Mouse (Mus musculus) heart, embryonic 16.5 days (tissue): ENCODE measurements around the gene Gapdh. TPM values are rescaled to one million over a fixed set of nuclear protein-coding genes. Genes with fewer than 3 reads are reported as not detected.

Experiments used
- ATAC-seq: fragments of 200-750 bp; cut with Nextera tagmentation; replicated peaks from 2 replicates; pipeline ENCODE4 v1.8.0; 2017; ENCODE audit warnings: moderate number of reproducible peaks; ENCODE audit not compliant: insufficient read depth, low FRiP score; ENCODE audit errors: extremely low read depth
- H3K27ac ChIP-seq: fragments of 300-500 bp; sonication (generic); 2 replicates; pipeline ENCODE4 v1.5.1; 2014; ENCODE audit warnings: mild to moderate bottlenecking, low read length, control low read depth, moderate library complexity
- H3K27me3 ChIP-seq: fragments of 300-500 bp; sonication (generic); 2 replicates; pipeline ENCODE4 v1.6.1; 2014; ENCODE audit warnings: low read length, mixed read lengths; ENCODE audit not compliant: control insufficient read depth, insufficient read depth
- H3K36me3 ChIP-seq: fragments of 300-500 bp; sonication (generic); 2 replicates; pipeline ENCODE4 v1.6.1; 2014; ENCODE audit not compliant: control insufficient read depth, insufficient read depth
- H3K4me1 ChIP-seq: fragments of 300-500 bp; sonication (generic); 2 replicates; pipeline ENCODE4 v1.6.1; 2014; ENCODE audit warnings: low read length, mixed read lengths; ENCODE audit not compliant: control insufficient read depth, insufficient read depth
- H3K4me2 ChIP-seq: fragments of 300-500 bp; sonication (generic); 2 replicates; pipeline ENCODE4 v1.6.1; 2014; ENCODE audit warnings: low read depth, mild to moderate bottlenecking, control low read depth, low read length
- H3K4me3 ChIP-seq: fragments of 300-500 bp; sonication (generic); 2 replicates; pipeline ENCODE4 v1.5.1; 2014; ENCODE audit warnings: mild to moderate bottlenecking, control low read depth, low read length
- H3K9ac ChIP-seq: fragments of 300-500 bp; sonication (generic); 2 replicates; pipeline ENCODE4 v1.6.1; 2014; ENCODE audit warnings: low read length, control low read depth
- H3K9me3 ChIP-seq: fragments of 300-500 bp; sonication (generic); replicated peaks from 2 replicates; pipeline ENCODE4 v1.6.1; 2016; ENCODE audit warnings: low read length; ENCODE audit not compliant: control insufficient read depth
- WGBS: fragments of 180-500 bp; shearing (Covaris S2); extraction: QIAGEN DNeasy Blood & Tissue Kit; methylation state at CpG from one replicate; pipeline ENCODE4 v1.1.7; 2014; 5-methylcytosine and 5-hydroxymethylcytosine counted together
- polyA plus RNA-seq: library from polyadenylated mRNA; unstranded; fragments of >200 nt; fragmentation: Nextera tagmentation; extraction: Ambion mirVana; gene quantifications from 2 replicates; pipeline ENCODE4 v1.2.1, GENCODE M21; 2015

The Gapdh gene
- polyA plus RNA-seq, 1 experiment from 2014 or later: 3,677 TPM

DNA sequence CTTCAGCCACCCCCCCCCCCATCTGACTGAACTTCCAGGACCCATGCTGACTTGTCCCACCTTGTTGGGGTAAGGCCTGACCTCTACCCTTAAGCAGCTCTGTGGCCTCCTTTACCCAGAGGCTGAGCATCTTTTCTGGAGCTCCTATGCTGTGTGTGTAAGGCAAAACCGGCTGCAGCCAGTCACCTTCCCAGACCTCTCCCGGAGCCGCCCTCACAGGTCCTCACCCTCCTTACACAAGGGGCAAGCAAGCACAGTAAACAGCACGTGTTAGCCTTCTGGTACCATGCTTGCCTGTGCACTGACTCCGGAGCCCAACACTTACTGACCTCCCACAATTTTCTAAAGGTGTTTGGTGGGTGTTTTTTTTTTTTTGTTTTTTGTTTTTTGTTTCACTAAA, 9.2 kb upstream of the Gapdh start:
- H3K27ac ChIP-seq: no peak overlapping the region
- no peak for ATAC-seq
- peaks cover 3% of the 10 kb centered on the region; the same call in 1 of the 2 replicates for H3K4me1 ChIP-seq
- peaks cover 92% of the 10 kb centered on the region for H3K36me3 ChIP-seq
- no peak overlapping the region for H3K4me2 ChIP-seq
- no peaks in the 10 kb centered on the region for H3K27me3 ChIP-seq
- no peaks in the 10 kb centered on the region for H3K9me3 ChIP-seq
- H3K9ac ChIP-seq: no peak overlapping the region
- H3K4me3 ChIP-seq: no peak overlapping the region
- 92% methylated on average over 5 of the region's 5 CpGs for WGBS

DNA sequence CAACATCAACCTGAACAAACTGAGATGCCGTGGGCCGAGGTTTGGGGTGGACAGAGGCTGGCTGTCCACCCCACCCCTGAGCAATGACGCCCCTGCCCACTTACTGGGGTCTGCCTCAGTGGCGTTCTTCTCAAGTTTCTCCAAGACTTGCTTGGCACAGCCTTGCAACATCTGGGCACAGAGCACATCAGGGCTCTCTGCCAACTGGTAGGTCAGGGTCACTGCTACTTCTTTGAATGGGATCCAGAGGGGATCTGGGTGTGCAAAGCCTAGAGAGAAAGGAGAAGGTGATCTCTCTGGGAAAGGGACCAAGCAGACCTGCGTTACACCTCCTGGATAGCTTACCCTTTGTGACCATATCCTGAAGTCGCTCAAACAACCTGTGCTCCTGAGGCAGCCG, 7.0 kb upstream of the Gapdh start:
- H3K4me1 ChIP-seq: peaks cover 3% of the 10 kb centered on the region; the same call in 1 of the 2 replicates
- WGBS: 88% methylated on average over 7 of the region's 7 CpGs
- peaks cover 93% of the 10 kb centered on the region for H3K36me3 ChIP-seq
- no peak overlapping the region for H3K9ac ChIP-seq
- no peaks in the 10 kb centered on the region for H3K27me3 ChIP-seq
- no peak overlapping the region for H3K4me3 ChIP-seq
- no peaks in the 10 kb centered on the region for H3K9me3 ChIP-seq
- no peak overlapping the region for H3K27ac ChIP-seq
- ATAC-seq: no peak
- no peak overlapping the region for H3K4me2 ChIP-seq

DNA sequence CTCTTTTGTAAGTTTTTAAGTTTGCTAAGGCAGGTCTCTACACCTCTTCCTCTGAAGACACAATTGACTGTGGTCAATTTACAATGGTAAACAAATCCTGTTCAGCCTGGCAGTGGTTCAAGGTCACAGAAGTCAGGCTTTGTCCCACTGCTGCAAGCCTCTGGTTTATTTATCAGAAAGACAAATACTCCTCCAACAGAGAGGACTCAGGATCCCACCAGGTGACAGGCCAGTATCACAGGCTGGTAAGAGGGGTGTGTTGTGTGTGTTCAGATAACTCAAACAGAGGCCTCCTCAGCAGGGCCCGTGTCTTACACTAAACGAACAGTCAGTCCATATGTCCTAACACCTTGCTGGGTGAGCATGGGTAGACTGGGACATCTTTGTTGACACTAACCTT, 6.2 kb upstream of the Gapdh start:
- 73% methylated on average over 2 of the region's 2 CpGs for WGBS
- Histone ChIP-seq H3K27me3 (no peaks in the 10 kb centered on the region), H3K4me1 (peaks cover 9% of the 10 kb centered on the region), H3K4me3 (no peak overlapping the region), H3K9ac (0 out of 2 replicates have a peak overlapping the region, but pooled peaks have one; percentile 8), H3K4me2 (no peak overlapping the region), H3K27ac (no peak overlapping the region), H3K36me3 (peaks cover 88% of the 10 kb centered on the region), H3K9me3 (no peaks in the 10 kb centered on the region)
- ATAC-seq: no peak

DNA sequence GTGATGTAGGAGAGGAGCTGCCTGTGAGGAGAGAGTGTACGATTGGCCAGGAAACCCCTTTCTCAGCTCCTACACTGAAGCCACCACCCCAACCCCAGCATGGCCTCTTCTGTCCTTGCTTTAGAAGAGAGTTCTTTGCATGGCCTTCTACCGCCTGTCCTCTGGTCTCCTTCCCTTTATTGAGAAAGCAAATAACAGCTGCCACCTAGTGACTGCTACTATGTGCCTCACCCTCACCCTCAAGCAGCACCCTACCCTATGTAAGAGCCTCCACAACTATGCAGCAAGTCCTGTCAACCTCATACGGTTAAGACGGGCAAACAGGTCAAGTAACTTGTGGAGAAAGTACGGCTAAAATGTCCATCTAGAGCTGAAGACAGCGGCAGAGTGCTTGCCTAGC, 3.9 kb upstream of the Gapdh start:
- Histone ChIP-seq H3K9ac (0 out of 2 replicates have a peak overlapping the region, but pooled peaks have one; percentile 2), H3K36me3 (peaks cover 66% of the 10 kb centered on the region), H3K4me2 (no peak overlapping the region), H3K4me1 (peaks cover 19% of the 10 kb centered on the region), H3K4me3 (no peak overlapping the region), H3K27me3 (no peaks in the 10 kb centered on the region), H3K9me3 (no peaks in the 10 kb centered on the region), H3K27ac (peak overlapping the region; percentile 60)
- no peak for ATAC-seq
- WGBS: 70% methylated on average over 6 of the region's 6 CpGs

DNA sequence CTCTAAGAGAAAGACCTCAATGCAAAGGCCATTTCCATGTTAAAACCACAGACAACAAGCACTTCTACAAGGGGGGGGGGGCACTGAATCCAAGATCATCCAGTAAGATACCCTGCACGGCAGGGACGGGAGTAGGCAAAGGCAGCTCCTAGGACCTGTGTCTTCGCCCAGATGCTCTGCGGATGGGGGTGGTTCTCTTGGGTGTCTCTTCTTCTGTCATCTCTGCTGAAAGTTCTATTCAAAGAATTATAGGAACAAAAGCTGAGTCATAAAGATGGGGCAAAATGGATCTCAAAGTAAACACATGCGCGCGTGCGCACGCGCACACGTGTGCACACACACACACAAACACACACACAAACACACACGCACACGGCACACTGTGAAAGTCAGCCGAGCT, 1.8 kb upstream of the Gapdh start:
- no peak for ATAC-seq
- Histone ChIP-seq H3K36me3 (peaks cover 53% of the 10 kb centered on the region), H3K27me3 (no peaks in the 10 kb centered on the region), H3K9ac (peak overlapping the region; percentile 34; the same call in 1 of the 2 replicates), H3K4me3 (no peak overlapping the region), H3K4me1 (peaks cover 24% of the 10 kb centered on the region), H3K27ac (peak overlapping the region; percentile 99), H3K4me2 (no peak overlapping the region), H3K9me3 (no peaks in the 10 kb centered on the region)
- WGBS: 86% methylated on average over 14 of the region's 14 CpGs

DNA sequence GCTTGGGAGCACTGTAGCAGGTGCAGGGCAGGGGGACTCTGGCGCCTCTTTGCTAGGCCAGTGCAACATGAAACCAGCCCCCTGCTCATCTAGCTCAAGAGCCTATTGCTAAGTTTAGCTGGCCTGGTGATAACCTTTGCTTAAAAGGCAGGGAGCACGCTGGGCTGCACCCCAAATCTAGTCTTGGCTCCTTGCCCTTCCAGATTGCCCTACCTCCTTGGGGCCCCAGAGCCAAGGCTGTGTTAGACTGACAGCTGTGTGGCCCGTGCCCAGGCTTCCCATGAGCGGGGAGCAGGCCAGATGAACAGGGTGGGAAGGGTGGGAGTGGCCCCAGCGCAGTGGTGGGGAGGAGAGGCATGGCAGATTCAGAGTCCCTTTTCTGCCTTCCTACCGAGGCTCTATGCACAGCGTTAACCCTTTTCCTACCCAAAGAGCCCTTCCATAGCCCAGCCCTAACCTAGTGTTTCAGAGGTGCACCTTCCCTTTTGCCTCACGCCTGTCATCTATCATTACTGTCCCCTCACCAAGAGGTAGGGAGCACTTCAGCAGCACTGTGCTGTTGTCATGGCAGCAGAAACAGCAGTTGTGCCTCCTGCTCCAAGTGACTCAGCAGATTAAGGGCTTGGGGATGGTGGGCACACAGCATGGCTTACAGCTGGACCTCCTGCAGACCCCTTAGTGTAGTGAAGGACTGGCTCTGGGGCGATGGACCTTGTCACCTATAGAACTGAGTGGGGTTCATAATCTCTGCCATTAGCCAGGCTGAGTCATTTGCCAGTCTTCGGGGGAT, 789 bp upstream of the Gapdh start:
- Histone ChIP-seq H3K4me3 (peak overlapping the region; percentile 90), H3K4me1 (peaks cover 24% of the 10 kb centered on the region), H3K9ac (peak overlapping the region; percentile 82), H3K36me3 (peaks cover 48% of the 10 kb centered on the region), H3K27me3 (no peaks in the 10 kb centered on the region), H3K9me3 (no peaks in the 10 kb centered on the region), H3K27ac (peak overlapping the region; percentile 99), H3K4me2 (peak overlapping the region; percentile 75)
- ATAC-seq: peak; percentile 61
- WGBS: 19% methylated on average over 10 of the region's 10 CpGs

DNA sequence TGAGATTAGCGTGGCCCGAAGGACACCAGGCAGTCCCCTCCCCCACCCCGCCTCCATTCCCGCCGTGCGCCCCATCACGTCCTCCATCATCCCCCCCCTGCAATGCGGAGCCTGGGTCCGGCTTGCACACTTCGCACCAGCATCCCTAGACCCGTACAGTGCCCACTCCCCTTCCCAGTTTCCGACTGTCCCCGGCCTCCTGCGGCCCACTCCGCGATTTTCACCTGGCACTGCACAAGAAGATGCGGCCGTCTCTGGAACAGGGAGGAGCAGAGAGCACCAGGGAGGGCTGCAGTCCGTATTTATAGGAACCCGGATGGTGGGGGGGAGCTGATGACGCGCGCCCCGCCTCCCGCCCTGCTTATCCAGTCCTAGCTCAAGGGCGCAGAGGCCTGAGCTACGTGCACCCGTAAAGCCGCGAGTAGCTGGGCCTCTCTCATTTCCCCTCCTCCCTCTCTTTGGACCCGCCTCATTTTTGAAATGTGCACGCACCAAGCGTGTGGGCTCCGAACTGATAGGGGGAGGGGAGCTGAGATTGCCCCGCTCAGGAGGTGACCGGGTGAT, 857 bp downstream of the Gapdh start:
- Histone ChIP-seq H3K9ac (peak overlapping the region; percentile 99), H3K4me2 (peak overlapping the region; percentile 76), H3K9me3 (no peaks in the 10 kb centered on the region), H3K36me3 (peaks cover 37% of the 10 kb centered on the region), H3K27ac (peak overlapping the region; percentile 99), H3K4me1 (peaks cover 33% of the 10 kb centered on the region), H3K27me3 (no peaks in the 10 kb centered on the region), H3K4me3 (peak overlapping the region; percentile 90)
- ATAC-seq: peak; percentile 84
- WGBS: 0% methylated on average over 36 of the region's 36 CpGs

DNA sequence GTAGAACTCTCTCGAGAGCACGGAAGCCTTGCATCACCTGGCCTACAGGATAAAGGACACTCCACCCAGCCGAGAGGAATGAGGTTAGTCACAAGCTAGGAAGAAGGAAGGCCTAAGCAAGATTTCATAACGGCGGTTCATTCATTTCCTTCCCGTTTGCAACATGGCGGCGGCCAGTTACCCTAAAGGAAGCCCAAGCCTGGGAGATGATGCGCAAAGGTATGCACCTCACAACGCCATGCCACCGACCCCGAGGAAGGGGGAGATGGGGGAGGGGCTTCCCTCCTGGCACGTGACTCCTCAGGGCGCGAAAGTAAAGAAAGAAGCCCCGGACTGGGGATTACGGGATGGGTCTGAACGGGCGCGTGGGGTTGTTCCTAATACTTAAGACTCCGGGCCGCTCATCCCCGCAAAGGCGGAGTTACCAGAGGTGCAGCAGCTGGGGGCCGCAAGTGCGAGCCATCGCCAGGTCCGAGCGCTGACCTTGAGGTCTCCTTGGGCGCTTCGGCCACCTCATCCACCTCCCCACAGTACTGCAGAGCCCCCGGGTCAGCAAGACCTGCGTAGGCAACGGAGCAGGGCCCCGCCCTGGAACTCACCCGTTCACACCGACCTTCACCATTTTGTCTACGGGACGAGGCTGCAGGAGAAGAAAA, 1.5 kb downstream of the Gapdh start:
- Histone ChIP-seq H3K27ac (peak overlapping the region; percentile 98), H3K9me3 (no peaks in the 10 kb centered on the region), H3K27me3 (no peaks in the 10 kb centered on the region), H3K4me1 (peaks cover 33% of the 10 kb centered on the region), H3K9ac (peak overlapping the region; percentile 99), H3K4me2 (peak overlapping the region; percentile 76), H3K4me3 (peak overlapping the region; percentile 90), H3K36me3 (peaks cover 31% of the 10 kb centered on the region)
- ATAC-seq: peak; percentile 2; the same call in 1 of the 2 replicates
- under 1% methylated on average over 39 of the region's 39 CpGs for WGBS
